Mouse (Mus musculus): ENCODE measurements around the gene Gimap3. TPM values are rescaled to one million over a fixed set of nuclear protein-coding genes. Genes with fewer than 3 reads are reported as not detected.
A peak's percentile ranks its signal among the peaks of the same experiment; 100 is the strongest.

Gimap3 gene
- total RNA-seq, 2 experiments from 2014 or later, result not detected

GRCm38 (mm10) chr6:48742422-48743351 lies 28.0 kb downstream of the Gimap3 start:
- peak; percentile 22 to 27 for DNase-seq (ENCODE audit: low spot score in 2 of 2)

- no peak for DNase-seq (ENCODE audit: low spot score in 2 of 2)
Observed at GRCm38 (mm10) chr6:48741711-48742206, 28.9 kb downstream of the Gimap3 start.

- DNase-seq (ENCODE audit: low spot score in 2 of 2), result no peak
Observed at GRCm38 (mm10) chr6:48741273-48741672, 29.4 kb downstream of the Gimap3 start.

GRCm38 (mm10) chr6:48740501-48741169 lies 30.0 kb downstream of the Gimap3 start:
- no peak for DNase-seq (ENCODE audit: low spot score in 2 of 2)

GRCm38 (mm10) chr6:48739780-48740055 lies 30.9 kb downstream of the Gimap3 start:
- no peak for DNase-seq (ENCODE audit: low spot score in 2 of 2)

GRCm38 (mm10) chr6:48738961-48739779 lies 31.5 kb downstream of the Gimap3 start, which contains the start of gene Gimap1:
Gene Gimap1, plus strand, starts transcription at chr6:48739054.
- DNase-seq (ENCODE audit: low spot score in 2 of 2), result no peak

- no peak for DNase-seq (ENCODE audit: low spot score in 2 of 2)
Observed at GRCm38 (mm10) chr6:48737688-48738087, 33.0 kb downstream of the Gimap3 start.

- DNase-seq (ENCODE audit: low spot score in 2 of 2), result no peak
Observed at GRCm38 (mm10) chr6:48737053-48737452, 33.6 kb downstream of the Gimap3 start.

- DNase-seq (ENCODE audit: low spot score in 2 of 2), result no peak
Observed at GRCm38 (mm10) chr6:48733660-48734059, 37.0 kb downstream of the Gimap3 start.

- DNase-seq (ENCODE audit: low spot score in 2 of 2), result no peak
Observed at GRCm38 (mm10) chr6:48732864-48733304, 37.8 kb downstream of the Gimap3 start.

GRCm38 (mm10) chr6:48727761-48728160 lies 42.9 kb downstream of the Gimap3 start:
- DNase-seq (ENCODE audit: low spot score in 2 of 2), result no peak

- DNase-seq (ENCODE audit: low spot score in 2 of 2), result peak in 1 of 2 experiments; percentile 22
Observed at GRCm38 (mm10) chr6:48725476-48725875, 45.2 kb downstream of the Gimap3 start.

- DNase-seq (ENCODE audit: low spot score in 2 of 2), result no peak
Observed at GRCm38 (mm10) chr6:48723468-48723867, 47.2 kb downstream of the Gimap3 start.

- no peak for DNase-seq (ENCODE audit: low spot score in 2 of 2)
Observed at GRCm38 (mm10) chr6:48720326-48720725, 50.3 kb downstream of the Gimap3 start.

GRCm38 (mm10) chr6:48718455-48718854 lies 52.2 kb downstream of the Gimap3 start, which contains the start of the genes Gm28053 and Gimap7:
Gene Gm28053, plus strand, starts transcription at chr6:48718607.
Gene Gimap7, plus strand, starts transcription at chr6:48718621.
- no peak for DNase-seq (ENCODE audit: low spot score in 2 of 2)

Other genes starting within 250 kb of the Gimap3 start
- gene Atp6v0e2, start 233.2 kb downstream of the Gimap3 start, total RNA-seq (2021), result 100 to 1,000 TPM; 413 to 459 TPM
- 10 to 100 TPM; 27.0 to 30.6 TPM for gene Lrrc61, start 216.1 kb downstream of the Gimap3 start, total RNA-seq (2021)
- 10 to 100 TPM; 15.1 to 15.3 TPM for gene Rarres2, start 198.1 kb downstream of the Gimap3 start, total RNA-seq (2021)
- not detected for gene Gm45021, start 181.2 kb downstream of the Gimap3 start, total RNA-seq (2021)
- 10 to 100 TPM; 29.2 to 30.1 TPM for gene Repin1, start 177.0 kb downstream of the Gimap3 start, total RNA-seq (2021)
- not detected for gene Gm44965, start 176.9 kb downstream of the Gimap3 start, total RNA-seq (2021)
- 1 to 10 TPM; 5.6 to 6.6 TPM for gene Zfp775, start 168.8 kb downstream of the Gimap3 start, total RNA-seq (2021)
- 10 to 100 TPM; 13.7 to 15.5 TPM for gene AI854703, start 144.1 kb downstream of the Gimap3 start, total RNA-seq (2021)
- gene Gimap8, start 123.6 kb downstream of the Gimap3 start, total RNA-seq (2021), result 1 to 10 TPM; 1.5 to 1.7 TPM
- 1 to 10 TPM; 1.0 to 1.4 TPM for gene Gimap9, start 94.7 kb downstream of the Gimap3 start, total RNA-seq (2021)
- under 1 TPM; 0.58 to 0.71 TPM for gene Gimap4, start 86.3 kb downstream of the Gimap3 start, total RNA-seq (2021)
- gene Gimap6, start 62.6 kb downstream of the Gimap3 start, total RNA-seq (2021), result 1 to 10 TPM; 6.2 to 8.2 TPM
- not detected for gene Gm28053, start 52.2 kb downstream of the Gimap3 start, total RNA-seq (2021)
- gene Gimap7, start 52.2 kb downstream of the Gimap3 start, total RNA-seq (2021), result not detected
- gene Gimap1, start 31.8 kb downstream of the Gimap3 start, total RNA-seq (2021), result 1 to 10 TPM; 3.0 to 3.2 TPM
- 1 to 10 TPM in 1 of 2 experiments, under 1 TPM in 1; 0.98 to 1.2 TPM for gene Gimap5, start 24.7 kb downstream of the Gimap3 start, total RNA-seq (2021)
- 10 to 100 TPM; 14.7 to 15.4 TPM for gene Tmem176a, start 70.1 kb upstream of the Gimap3 start, total RNA-seq (2021)
- gene Tmem176b, start 70.6 kb upstream of the Gimap3 start, total RNA-seq (2021), result 10 to 100 TPM; 45.6 to 47.8 TPM
- gene Aoc1, start 102.0 kb upstream of the Gimap3 start, total RNA-seq (2021), result not detected
- not detected for gene 1600015I10Rik, start 159.0 kb upstream of the Gimap3 start, total RNA-seq (2021)
- not detected for gene Doxl2, start 204.1 kb upstream of the Gimap3 start, total RNA-seq (2021)
- not detected for gene Svs1, start 216.0 kb upstream of the Gimap3 start, total RNA-seq (2021)